Mouse (Mus musculus) lung, embryonic 15.5 days (tissue): Measurements from ENCODE around the gene Pbrm1. TPM values are rescaled to one million over a fixed set of nuclear protein-coding genes. Genes with fewer than 3 reads are reported as not detected.

Source experiments
- ATAC-seq: fragments of 200-750 bp; cut with Nextera tagmentation; 2 replicates; pipeline ENCODE4 v1.8.0; 2017; ENCODE audit warnings: moderate number of reproducible peaks, borderline replicate concordance; ENCODE audit not compliant: low FRiP score, low TSS enrichment; ENCODE audit errors: extremely low read depth
- H3K27ac ChIP-seq: fragments of 300-500 bp; sonication (generic); 2 replicates; pipeline ENCODE4 v1.5.1; 2015; ENCODE audit warnings: moderate library complexity, mild to moderate bottlenecking, inconsistent platforms
- H3K27me3 ChIP-seq: fragments of 300-500 bp; sonication (generic); 2 replicates; pipeline ENCODE4 v1.6.1; 2015; ENCODE audit warnings: inconsistent platforms
- H3K36me3 ChIP-seq: fragments of 300-500 bp; sonication (generic); 2 replicates; pipeline ENCODE4 v1.6.1; 2015; ENCODE audit warnings: inconsistent platforms
- H3K4me1 ChIP-seq: fragments of 300-500 bp; sonication (generic); 2 replicates; pipeline ENCODE4 v1.6.1; 2015; ENCODE audit warnings: inconsistent platforms
- H3K4me2 ChIP-seq: fragments of 300-500 bp; sonication (generic); 2 replicates; pipeline ENCODE4 v1.6.1; 2015; ENCODE audit warnings: inconsistent platforms, mild to moderate bottlenecking, moderate library complexity
- H3K4me3 ChIP-seq: fragments of 300-500 bp; sonication (generic); 2 replicates; pipeline ENCODE4 v1.5.1; 2015; ENCODE audit warnings: mild to moderate bottlenecking, inconsistent platforms
- H3K9ac ChIP-seq: fragments of 300-500 bp; sonication (generic); 2 replicates; pipeline ENCODE4 v1.6.1; 2015; ENCODE audit warnings: inconsistent platforms
- H3K9me3 ChIP-seq: fragments of 300-500 bp; sonication (generic); 2 replicates; pipeline ENCODE4 v1.6.1; 2016; ENCODE audit warnings: inconsistent platforms
- WGBS: fragments of 180-500 bp; shearing (Covaris S2); methylation state at CpG from one replicate; pipeline ENCODE4 v1.1.7; 2015; 5-methylcytosine and 5-hydroxymethylcytosine counted together
- polyA plus RNA-seq: library from polyadenylated mRNA; unstranded; fragments of >200 nt; fragmentation: Nextera tagmentation; extraction: Ambion mirVana; gene quantifications from 2 replicates; pipeline ENCODE4 v1.2.1, GENCODE M21; 2015

The Pbrm1 gene
- polyA plus RNA-seq, 1 experiment from 2014 or later, result 140 TPM

DNA sequence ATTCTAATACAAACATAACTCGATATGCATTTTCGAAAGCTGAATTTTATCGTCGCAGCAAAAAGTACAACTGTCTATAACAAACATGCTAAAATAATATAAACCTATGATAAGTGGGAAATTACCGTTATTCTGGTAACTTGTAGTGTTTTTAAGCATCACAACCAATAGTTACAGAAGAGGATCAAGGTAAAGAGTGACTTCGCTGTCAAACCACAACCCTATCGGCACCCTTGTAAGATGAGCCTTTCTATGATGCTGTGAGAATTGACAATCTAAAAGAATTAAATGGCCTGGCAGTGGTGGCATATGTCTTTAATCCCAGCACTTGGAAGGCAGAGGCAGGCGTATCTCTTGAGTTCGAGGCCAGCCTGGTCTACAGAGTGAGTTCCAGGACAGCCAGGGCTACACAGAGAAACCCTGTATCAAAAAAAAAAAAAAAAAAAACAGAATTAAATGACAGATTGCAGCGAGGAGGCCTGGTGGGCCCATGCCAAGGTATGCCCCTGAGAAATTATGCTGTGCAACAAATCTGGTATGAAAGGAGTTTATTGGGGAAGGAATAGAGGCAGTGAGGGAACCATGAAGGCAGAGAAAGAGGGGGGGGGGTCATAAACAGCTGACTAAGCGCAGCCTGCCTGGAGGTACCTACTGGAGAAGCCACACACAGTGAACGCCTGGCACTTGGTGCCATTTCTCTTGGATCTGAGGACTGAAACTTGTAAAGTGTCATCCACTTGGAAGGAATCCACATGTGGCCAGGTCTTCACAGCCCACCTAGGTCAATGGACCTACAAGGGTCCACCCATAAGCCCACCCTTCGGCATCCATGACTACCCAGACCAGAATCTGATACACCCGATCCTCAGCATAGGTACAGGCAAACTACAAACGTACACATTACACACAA, 110.6 kb downstream of the Pbrm1 start:
- H3K9me3 ChIP-seq, result no peaks in the 10 kb centered on the region
- no peaks in the 10 kb centered on the region for H3K27me3 ChIP-seq
- peaks cover 63% of the 10 kb centered on the region for H3K4me1 ChIP-seq
- WGBS, result 63% methylated on average over 15 of the region's 15 CpGs
- H3K36me3 ChIP-seq, result 0 out of 2 replicates have a peak, but pooled peaks cover under 1% of the 10 kb centered on the region
- ATAC-seq, result no peak
- peak overlapping the region; percentile 79 for H3K4me2 ChIP-seq
- peak overlapping the region; percentile 96 for H3K27ac ChIP-seq
- H3K4me3 ChIP-seq, result peak overlapping the region; percentile 74
- H3K9ac ChIP-seq, result no peak overlapping the region

GRCm38 (mm10) chr14:31130236-31131220, 111.6 kb downstream of the Pbrm1 start, which contains the start of gene Nt5dc2:
TSS of gene Nt5dc2 (plus strand) at chr14:31131053.
- Histone ChIP-seq H3K4me3 (peak within 1 kb of the TSS; percentile 91), H3K9me3 (no peaks in the 10 kb centered on the region), H3K4me2 (peak within 1 kb of the TSS; percentile 79), H3K9ac (peak within 1 kb of the TSS; percentile 99), H3K27ac (peak within 1 kb of the TSS; percentile 96), H3K36me3 (peaks cover 9% of the 10 kb centered on the region), H3K27me3 (no peaks in the 10 kb centered on the region), H3K4me1 (peaks cover 58% of the 10 kb centered on the region)
- peak; percentile 82 for ATAC-seq
- 4% methylated on average over 61 of the region's 63 CpGs for WGBS

DNA sequence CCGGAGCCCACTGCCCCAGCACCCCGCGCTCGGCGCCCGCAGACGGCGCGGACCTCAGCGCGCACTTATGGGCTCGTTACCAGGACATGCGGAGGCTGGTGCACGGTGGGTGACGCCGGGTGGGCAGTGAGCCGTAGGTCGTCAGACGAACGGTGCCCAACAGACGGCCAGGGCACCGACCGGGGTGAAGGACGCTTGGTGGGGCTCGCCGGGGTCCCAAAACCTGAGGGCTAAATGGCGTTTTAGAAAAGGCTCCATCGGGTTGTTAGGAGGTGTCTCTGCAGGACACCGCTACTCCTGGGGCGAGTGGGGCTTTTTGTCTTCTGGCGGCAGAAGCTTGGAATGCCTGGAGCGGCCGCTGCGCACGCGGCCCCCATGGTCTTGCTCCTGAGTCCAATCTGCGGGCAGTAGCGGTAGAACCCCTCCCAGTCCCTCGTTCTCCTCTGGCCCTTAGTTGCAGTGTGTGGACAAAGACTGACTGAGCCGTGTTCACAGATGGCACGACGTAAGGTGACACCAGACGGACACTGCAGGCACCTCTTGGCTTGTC, 112.4 kb downstream of the Pbrm1 start:
- Histone ChIP-seq H3K9me3 (no peaks in the 10 kb centered on the region), H3K4me1 (peaks cover 54% of the 10 kb centered on the region), H3K27ac (peak overlapping the region; percentile 96), H3K27me3 (no peaks in the 10 kb centered on the region), H3K4me3 (peak overlapping the region; percentile 91), H3K9ac (peak overlapping the region; percentile 99), H3K36me3 (peaks cover 17% of the 10 kb centered on the region), H3K4me2 (peak overlapping the region; percentile 79)
- ATAC-seq, result no peak
- WGBS, result under 1% methylated on average over 43 of the region's 43 CpGs

- peak overlapping the region; percentile 79 for H3K4me2 ChIP-seq
- H3K4me1 ChIP-seq, result peaks cover 47% of the 10 kb centered on the region
- no peaks in the 10 kb centered on the region for H3K27me3 ChIP-seq
- H3K4me3 ChIP-seq, result peak overlapping the region; percentile 91
- peak overlapping the region; percentile 99 for H3K9ac ChIP-seq
- no peaks in the 10 kb centered on the region for H3K9me3 ChIP-seq
- ATAC-seq, result no peak
- 1% methylated on average over 6 of the region's 6 CpGs for WGBS
- peaks cover 24% of the 10 kb centered on the region for H3K36me3 ChIP-seq
- peak overlapping the region; percentile 96 for H3K27ac ChIP-seq
Observed at GRCm38 (mm10) chr14:31132031-31132430, 113.1 kb downstream of the Pbrm1 start.

GRCm38 (mm10) chr14:31132491-31132975, 113.6 kb downstream of the Pbrm1 start:
- Histone ChIP-seq H3K36me3 (peaks cover 29% of the 10 kb centered on the region), H3K9ac (peak overlapping the region; percentile 99; the same call in 1 of the 2 replicates), H3K4me3 (peak overlapping the region; percentile 91), H3K9me3 (no peaks in the 10 kb centered on the region), H3K4me2 (peak overlapping the region; percentile 79), H3K27ac (peak overlapping the region; percentile 96; the same call in 1 of the 2 replicates), H3K4me1 (peaks cover 44% of the 10 kb centered on the region), H3K27me3 (no peaks in the 10 kb centered on the region)
- ATAC-seq, result no peak
- WGBS, result 69% methylated on average over 7 of the region's 7 CpGs

DNA sequence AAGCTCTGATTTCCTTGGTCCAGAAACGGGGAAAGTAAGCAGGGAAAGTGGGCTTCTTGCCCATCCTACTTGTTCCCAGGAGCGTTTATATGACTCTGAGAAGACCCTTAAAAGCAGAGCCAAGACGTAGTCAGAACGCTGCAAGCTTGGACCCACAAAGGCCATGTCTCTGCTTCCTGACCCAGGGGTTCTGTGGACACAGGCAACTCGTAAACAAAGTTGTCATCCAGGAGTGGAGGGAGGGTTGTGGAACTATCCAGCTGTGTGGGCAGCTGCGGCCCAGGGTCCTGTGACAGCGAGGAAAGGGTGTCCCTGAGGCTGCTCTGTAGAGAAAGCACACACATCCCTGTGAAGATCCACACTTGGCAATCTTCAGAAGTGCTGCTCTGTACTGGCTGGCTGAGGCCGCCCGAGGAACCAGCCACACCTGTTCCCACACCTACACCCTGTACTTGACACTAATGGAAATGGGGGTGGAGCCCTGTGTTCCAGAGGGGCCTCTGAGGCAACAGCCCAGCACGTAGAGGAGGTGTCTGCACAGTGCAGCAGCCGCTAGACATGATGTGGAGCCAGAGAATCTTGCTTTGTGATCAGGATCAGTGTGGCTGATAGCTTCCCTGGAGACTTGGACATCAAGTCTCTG, 114.2 kb downstream of the Pbrm1 start:
- Histone ChIP-seq H3K4me3 (peak overlapping the region; percentile 91), H3K9ac (peak overlapping the region; percentile 8), H3K9me3 (no peaks in the 10 kb centered on the region), H3K27ac (peak overlapping the region; percentile 96), H3K27me3 (no peaks in the 10 kb centered on the region), H3K4me1 (peaks cover 47% of the 10 kb centered on the region), H3K4me2 (peak overlapping the region; percentile 79), H3K36me3 (peaks cover 35% of the 10 kb centered on the region)
- ATAC-seq, result peak; percentile 23; the same call in 1 of the 2 replicates
- 29% methylated on average over 11 of the region's 11 CpGs for WGBS

DNA sequence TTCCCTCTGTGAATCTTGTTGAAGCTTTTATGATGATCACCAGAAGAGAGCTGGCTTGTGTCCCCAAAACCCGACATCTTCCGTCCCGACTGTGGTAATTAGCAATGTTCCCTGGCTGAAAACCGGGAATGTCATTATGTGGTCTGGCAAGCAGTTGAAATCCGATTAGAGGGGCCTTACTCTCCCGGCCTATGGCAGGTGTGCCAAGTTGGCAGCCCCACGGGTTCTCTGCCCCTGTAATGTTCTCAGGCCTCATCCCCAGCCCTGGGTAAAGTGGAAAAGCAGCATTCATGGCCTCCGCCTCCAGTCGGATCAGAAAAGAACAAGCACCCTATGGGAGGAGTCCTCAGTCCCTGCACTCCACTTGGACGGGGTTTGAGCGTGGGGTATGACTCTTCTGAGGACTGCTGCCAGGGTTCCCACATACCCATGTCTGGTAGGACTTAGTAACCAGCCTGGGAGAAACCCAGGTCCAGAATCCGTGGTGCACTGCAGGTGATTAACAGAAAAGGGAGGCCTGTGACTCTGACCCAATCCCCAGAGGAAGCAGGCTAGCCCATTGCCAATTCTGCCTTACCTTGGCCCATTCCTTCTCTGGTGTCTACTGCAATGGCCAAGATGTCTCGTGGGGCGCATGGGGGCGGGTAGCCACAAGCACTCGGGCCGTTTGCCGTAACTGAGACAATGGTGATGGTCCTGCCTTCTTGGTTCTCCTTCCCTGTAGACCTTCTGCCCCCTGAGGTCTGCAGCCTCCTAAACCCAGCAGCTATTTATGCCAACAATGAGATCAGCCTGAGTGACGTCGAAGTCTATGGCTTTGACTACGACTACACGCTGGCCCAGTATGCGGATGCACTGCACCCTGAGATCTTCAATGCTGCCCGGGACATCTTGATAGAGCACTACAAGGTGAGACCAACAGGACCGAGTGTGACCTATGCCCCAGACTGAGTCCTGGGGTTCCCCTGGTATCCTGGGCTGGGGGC, 115.4 kb downstream of the Pbrm1 start:
- peak overlapping the region; percentile 96; the same call in 1 of the 2 replicates for H3K27ac ChIP-seq
- H3K4me1 ChIP-seq, result peaks cover 46% of the 10 kb centered on the region
- peaks cover 47% of the 10 kb centered on the region for H3K36me3 ChIP-seq
- no peak for ATAC-seq
- 0 out of 2 replicates have a peak overlapping the region, but pooled peaks have one; percentile 8 for H3K9ac ChIP-seq
- 81% methylated on average over 25 of the region's 25 CpGs for WGBS
- H3K9me3 ChIP-seq, result no peaks in the 10 kb centered on the region
- peak overlapping the region; percentile 79; the same call in 1 of the 2 replicates for H3K4me2 ChIP-seq
- H3K27me3 ChIP-seq, result no peaks in the 10 kb centered on the region
- 0 out of 2 replicates have a peak overlapping the region, but pooled peaks have one; percentile 91 for H3K4me3 ChIP-seq

- H3K36me3 ChIP-seq, result peaks cover 61% of the 10 kb centered on the region
- H3K4me1 ChIP-seq, result peaks cover 34% of the 10 kb centered on the region
- H3K9me3 ChIP-seq, result no peaks in the 10 kb centered on the region
- H3K9ac ChIP-seq, result no peak overlapping the region
- H3K4me2 ChIP-seq, result no peak overlapping the region
- no peaks in the 10 kb centered on the region for H3K27me3 ChIP-seq
- H3K27ac ChIP-seq, result no peak overlapping the region
- H3K4me3 ChIP-seq, result no peak overlapping the region
- no peak for ATAC-seq
- WGBS, result 91% methylated on average over 34 of the region's 34 CpGs
Observed at GRCm38 (mm10) chr14:31135495-31136410, 116.8 kb downstream of the Pbrm1 start.
